Mouse (Mus musculus) kidney, adult 2 months (tissue): ENCODE measurements around the gene Gltp. TPM values are rescaled to one million over a fixed set of nuclear protein-coding genes. Genes with fewer than 3 reads are reported as not detected.

Experiments used
- DNase-seq: peaks from one replicate; pipeline ENCODE4 v3.0.0; 2021
- H3K27ac ChIP-seq: fragments of 200-500 bp; 2 replicates; pipeline ENCODE4 v1.5.1; 2012; ENCODE audit warnings: low read depth, low read length, control low read depth, inconsistent platforms; ENCODE audit not compliant: insufficient read depth
- H3K27me3 ChIP-seq: fragments of 200-500 bp; replicated peaks from 2 replicates; pipeline ENCODE4 v1.6.1; 2012; ENCODE audit warnings: mild to moderate bottlenecking, moderate library complexity, low read length, inconsistent platforms; ENCODE audit not compliant: control insufficient read depth, insufficient read depth
- H3K36me3 ChIP-seq: fragments of 200-500 bp; 2 replicates; pipeline ENCODE4 v1.6.1; 2012; ENCODE audit warnings: mild to moderate bottlenecking, moderate library complexity, low read length, inconsistent platforms; ENCODE audit not compliant: control insufficient read depth, insufficient read depth
- H3K4me1 ChIP-seq: fragments of 200-500 bp; 2 replicates; pipeline ENCODE4 v1.6.1; 2011; ENCODE audit warnings: low read length; ENCODE audit not compliant: control insufficient read depth, insufficient read depth
- H3K4me3 ChIP-seq: fragments of 200-500 bp; 2 replicates; pipeline ENCODE4 v1.5.1; 2011; ENCODE audit warnings: mild to moderate bottlenecking, low read depth, low read length, control low read depth; ENCODE audit not compliant: insufficient read depth
- CTCF ChIP-seq: fragments of 200-500 bp; conservative IDR thresholded peaks from 2 replicates; pipeline ENCODE4 v1.5.1; 2011; ENCODE audit warnings: low read depth, mild to moderate bottlenecking, control low read depth, low read length, moderate library complexity, mixed read lengths; ENCODE audit not compliant: insufficient read depth, insufficient read length
- POLR2A ChIP-seq: fragments of 200-500 bp; IDR thresholded peaks from one replicate; pipeline ENCODE4 v1.6.1; 2011; ENCODE audit warnings: low read depth, low read length, control low read depth
- WGBS: fragments of 180-500 bp; shearing (Covaris S2); methylation state at CpG from one replicate; pipeline ENCODE4 v1.1.7; 2018; 5-methylcytosine and 5-hydroxymethylcytosine counted together
- polyA plus RNA-seq: library from polyadenylated mRNA; depleted of rRNA; stranded (reverse); fragments of >200 nt; gene quantifications from 2 replicates; pipeline ENCODE4 v1.2.3, GENCODE M21; 2012

The Gltp gene
- polyA plus RNA-seq, 1 experiment = 89.1 TPM

DNA sequence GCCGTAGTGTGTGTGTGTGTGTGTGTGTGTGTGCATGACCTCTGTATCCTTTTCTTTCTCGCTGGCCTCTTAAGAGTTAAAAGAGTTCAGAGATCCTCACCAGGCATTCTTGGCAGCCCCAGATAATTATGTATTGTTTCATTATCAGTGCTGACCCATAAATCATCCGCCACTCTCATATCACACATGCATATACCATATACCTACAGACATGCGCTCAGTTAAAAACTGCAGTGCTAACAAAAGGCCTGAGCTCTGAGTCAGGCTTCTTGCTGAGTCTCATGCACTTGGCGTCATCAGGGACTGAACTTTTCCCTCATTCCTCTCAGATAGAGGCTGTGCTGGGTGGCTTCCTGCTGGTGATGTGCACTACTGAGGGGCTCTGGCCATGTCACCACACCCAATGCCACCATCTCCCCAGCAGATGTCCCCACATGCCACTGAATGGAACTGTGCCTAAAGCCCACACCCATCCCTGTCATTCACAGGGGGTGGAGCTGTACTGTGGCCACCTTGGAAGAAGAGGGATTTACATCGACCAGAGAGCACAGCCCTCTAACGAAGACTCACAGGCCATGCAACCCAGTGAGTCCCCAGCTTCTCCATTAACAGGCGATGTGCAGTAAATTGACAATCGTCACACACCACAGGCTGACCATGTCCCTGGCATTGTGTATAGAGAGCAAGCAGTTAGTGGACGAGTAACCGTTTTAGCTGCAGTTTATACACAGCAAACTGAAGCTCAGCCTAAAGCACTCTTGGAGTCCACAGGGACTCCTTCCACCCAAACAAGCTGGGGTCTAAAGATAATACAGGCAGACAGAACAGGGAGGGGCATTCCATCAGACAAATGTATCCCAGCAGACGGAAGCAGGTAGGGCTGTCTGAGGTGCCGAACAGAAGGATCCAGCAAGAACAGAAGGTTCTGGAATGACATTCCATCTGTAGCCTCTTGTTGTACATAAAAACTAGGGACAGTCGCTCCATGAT, 11.9 kb upstream of the Gltp start:
- Histone ChIP-seq H3K27me3 (no peaks in the 10 kb centered on the region), H3K4me3 (no peak overlapping the region), H3K4me1 (no peaks in the 10 kb centered on the region), H3K27ac (no peak overlapping the region), H3K36me3 (no peaks in the 10 kb centered on the region)
- 58% methylated on average over 14 of the region's 14 CpGs for WGBS
- no peak for TF ChIP-seq POLR2A
- peak; percentile 55 for TF ChIP-seq CTCF
- no peak for DNase-seq

DNA sequence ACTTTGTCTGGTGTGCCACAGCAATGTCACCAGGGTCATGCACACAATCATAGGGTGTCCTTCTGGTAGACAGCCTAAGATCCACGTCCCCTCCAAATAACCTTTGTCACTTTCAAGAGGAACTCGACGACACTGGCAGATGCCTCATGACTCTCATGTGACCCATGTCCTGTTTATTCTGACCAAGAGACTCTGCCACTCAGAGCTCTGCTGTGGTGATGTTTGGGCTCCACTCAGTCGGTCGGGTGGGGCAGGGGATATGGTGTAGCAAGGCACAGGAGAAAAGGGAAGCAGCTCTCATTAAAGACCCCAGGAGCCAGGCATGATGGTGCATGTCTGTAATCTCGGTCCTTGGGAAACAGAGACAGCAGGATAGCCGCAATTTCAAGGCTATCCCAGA, 8.2 kb upstream of the Gltp start:
- TF ChIP-seq CTCF = no peak
- no peak for TF ChIP-seq POLR2A
- Histone ChIP-seq H3K4me1 (no peaks in the 10 kb centered on the region), H3K4me3 (no peak overlapping the region), H3K27me3 (no peaks in the 10 kb centered on the region), H3K36me3 (no peaks in the 10 kb centered on the region), H3K27ac (no peak overlapping the region)
- WGBS = 37% methylated on average over 7 of the region's 7 CpGs
- DNase-seq = peak; percentile 44

DNA sequence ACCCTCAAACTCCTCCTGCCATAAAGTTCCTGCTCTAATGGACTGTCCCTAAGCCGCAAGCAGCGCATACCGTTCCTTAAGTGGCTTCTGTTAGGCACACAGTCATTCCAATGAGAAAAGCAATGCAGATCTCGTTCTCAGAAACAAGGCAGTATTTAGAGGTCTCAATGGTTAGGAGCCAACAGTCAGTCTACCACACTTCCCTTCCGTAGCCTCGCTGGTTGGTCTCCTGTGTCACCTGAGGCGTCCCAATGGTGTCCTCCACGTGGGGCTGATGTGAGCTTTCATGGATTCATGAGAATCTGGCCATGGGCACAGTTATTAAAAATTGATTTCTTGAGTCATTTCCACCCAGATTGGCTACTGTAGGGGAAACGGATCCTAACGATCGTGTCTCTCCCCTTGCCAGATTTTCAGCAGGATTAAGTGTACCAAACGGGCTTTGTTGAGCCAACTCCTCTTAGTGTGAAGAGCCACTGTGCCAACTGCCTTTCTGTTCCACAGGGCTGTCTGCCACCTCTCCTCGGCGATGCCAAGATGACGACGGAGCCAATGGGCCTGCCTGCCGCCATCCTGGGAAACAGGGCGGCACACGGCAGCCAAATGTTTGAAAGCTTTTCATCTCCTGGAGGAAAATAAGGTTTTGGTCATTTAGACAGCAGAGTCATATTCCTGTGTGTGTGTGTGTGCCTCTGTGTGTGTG, 7.4 kb upstream of the Gltp start:
- H3K36me3 ChIP-seq = no peaks in the 10 kb centered on the region
- no peaks in the 10 kb centered on the region for H3K27me3 ChIP-seq
- no peaks in the 10 kb centered on the region for H3K4me1 ChIP-seq
- H3K4me3 ChIP-seq = no peak overlapping the region
- no peak for DNase-seq
- TF ChIP-seq CTCF (no peak), POLR2A (no peak)
- no peak overlapping the region for H3K27ac ChIP-seq
- 85% methylated on average over 19 of the region's 19 CpGs for WGBS

DNA sequence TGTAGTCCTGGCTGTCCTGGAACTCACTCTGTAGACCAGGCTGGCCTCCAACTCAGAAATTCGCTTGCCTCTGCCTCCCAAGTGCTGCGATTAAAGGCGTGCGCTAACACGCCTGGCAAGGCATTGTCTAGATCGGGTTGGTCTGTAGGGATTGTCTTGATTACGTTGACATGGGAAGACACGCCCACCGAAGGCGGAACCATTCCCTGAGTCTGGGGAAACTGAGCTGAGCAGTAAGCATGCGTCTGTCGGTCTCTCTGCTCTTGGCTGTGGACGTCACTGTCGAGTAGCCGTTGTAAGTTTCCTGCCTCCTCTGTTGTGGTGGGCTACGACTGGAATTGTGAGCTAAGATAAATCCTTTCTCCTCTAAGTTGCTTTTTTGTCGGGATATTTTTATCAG, 6.2 kb upstream of the Gltp start:
- no peak for DNase-seq
- no peak for TF ChIP-seq POLR2A
- no peak for TF ChIP-seq CTCF
- H3K4me1 ChIP-seq = no peaks in the 10 kb centered on the region
- 88% methylated on average over 17 of the region's 17 CpGs for WGBS
- H3K27ac ChIP-seq = no peak overlapping the region
- no peaks in the 10 kb centered on the region for H3K27me3 ChIP-seq
- H3K4me3 ChIP-seq = no peak overlapping the region
- H3K36me3 ChIP-seq = no peaks in the 10 kb centered on the region

DNA sequence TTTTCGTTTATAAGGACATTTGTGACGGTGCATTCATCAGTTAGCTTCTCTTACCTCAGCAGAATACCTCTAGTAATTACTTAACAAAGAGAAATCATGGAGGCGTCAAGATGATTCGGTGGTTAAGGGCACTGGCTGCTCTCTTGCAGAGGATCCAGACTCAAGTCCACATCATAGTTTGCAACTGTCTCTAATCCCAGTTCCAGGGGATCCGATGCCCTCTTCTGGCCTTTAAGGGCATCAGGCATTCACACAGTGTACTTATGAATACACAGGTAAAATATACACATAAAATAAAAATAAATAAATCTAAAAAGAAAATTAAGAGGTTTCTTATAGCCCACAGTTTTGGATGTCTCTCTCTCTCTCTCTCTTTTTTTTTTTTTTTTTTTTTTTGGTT, 5.0 kb upstream of the Gltp start:
- Histone ChIP-seq H3K36me3 (no peaks in the 10 kb centered on the region), H3K27me3 (no peaks in the 10 kb centered on the region), H3K27ac (no peak overlapping the region), H3K4me3 (no peak overlapping the region), H3K4me1 (no peaks in the 10 kb centered on the region)
- WGBS = 51% methylated on average over 5 of the region's 5 CpGs
- no peak for DNase-seq
- TF ChIP-seq CTCF = peak; percentile 32
- no peak for TF ChIP-seq POLR2A

DNA sequence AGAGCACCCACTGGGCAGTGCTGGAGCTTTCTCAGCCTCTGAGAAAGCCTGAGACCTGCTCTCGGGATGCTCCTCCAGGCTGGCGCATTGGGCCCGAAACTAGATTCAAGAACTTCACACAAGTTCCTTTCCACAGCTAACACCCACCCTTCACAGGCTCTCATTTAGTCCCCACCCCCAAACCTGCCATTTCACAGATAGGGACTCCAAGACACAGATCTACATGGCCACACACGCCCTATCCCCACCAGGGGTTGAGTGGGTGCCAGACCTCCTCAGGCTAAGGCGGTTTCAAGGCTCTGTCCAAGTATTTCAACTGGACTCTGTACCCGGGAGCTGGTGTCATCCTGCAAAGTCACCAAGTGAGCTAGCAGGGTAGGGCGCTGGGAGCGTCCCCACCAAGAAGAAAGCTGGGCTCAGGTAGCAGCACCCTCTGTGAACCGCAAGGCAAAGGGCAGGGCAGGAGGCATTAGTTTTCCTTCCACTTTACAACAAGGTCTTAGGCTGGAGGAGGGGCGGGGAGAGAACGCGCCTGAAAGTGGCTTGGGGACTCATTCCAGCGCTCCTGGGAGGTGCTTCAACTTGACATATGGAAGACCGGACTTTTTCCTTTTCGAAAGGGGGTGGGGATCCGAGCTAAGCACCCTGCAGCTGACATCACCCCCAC, 951 bp downstream of the Gltp start:
- Histone ChIP-seq H3K4me1 (peaks cover 8% of the 10 kb centered on the region; the same call in 1 of the 2 replicates), H3K36me3 (no peaks in the 10 kb centered on the region), H3K4me3 (peak overlapping the region; percentile 96), H3K27ac (no peak overlapping the region), H3K27me3 (no peaks in the 10 kb centered on the region)
- TF ChIP-seq POLR2A = no peak
- no peak for TF ChIP-seq CTCF
- 17% methylated on average over 16 of the region's 16 CpGs for WGBS
- peak; percentile 88 for DNase-seq
